Mouse (Mus musculus): ENCODE data around the gene Usp17lb.
"Not testable (repeated sequence)": the region's sequence is repeated elsewhere in the genome, so short reads cannot be mapped to it uniquely, and the experiment has no call there.

Gene Usp17lb

DNA sequence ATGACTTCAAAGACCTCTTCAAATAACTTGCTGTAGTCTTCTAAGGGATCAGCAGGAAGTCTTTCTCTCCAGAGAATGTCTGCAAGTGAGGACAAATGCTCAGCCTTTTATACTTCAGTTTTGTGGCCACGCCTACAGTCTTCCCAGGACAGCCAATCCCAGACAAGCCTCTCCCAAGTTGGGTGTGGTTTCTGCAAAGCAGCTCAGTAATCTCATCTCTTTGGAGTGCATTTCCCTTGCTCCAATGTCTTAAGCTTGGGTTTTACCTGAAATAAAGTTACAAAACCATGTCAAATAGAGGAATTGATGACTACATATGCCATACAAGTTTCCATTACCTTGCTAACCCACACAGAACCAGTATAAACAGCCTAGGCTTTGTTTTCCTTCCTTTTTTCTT is at the start of gene Usp17lb:
TSS of gene Usp17lb (minus strand) at position 101 of the 400 bp plus-strand sequence.
- no peak for DNase-seq

DNA sequence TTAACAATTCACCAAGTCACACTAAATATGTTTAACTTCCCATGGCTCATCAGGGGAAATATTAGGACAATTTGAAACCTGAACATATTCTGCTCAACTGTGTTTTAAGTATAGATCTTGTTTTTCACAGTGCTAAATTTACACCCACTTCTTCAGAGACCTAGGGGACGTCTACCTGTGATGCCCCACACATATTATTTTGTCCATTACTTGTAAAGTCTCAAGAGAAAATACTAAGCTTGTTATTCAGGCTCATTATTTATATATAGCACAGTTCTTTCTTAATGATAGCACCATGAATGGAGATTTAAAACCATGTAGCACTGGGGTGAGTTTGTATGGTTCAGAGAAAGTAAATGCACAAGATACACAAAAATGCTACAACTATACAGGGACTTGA is 35.3 kb upstream of the Usp17lb start, which contains the start of gene Olfr665:
TSS of gene Olfr665 (plus strand) at position 301 of the 400 bp plus-strand sequence.
- DNase-seq, result no peak

DNA sequence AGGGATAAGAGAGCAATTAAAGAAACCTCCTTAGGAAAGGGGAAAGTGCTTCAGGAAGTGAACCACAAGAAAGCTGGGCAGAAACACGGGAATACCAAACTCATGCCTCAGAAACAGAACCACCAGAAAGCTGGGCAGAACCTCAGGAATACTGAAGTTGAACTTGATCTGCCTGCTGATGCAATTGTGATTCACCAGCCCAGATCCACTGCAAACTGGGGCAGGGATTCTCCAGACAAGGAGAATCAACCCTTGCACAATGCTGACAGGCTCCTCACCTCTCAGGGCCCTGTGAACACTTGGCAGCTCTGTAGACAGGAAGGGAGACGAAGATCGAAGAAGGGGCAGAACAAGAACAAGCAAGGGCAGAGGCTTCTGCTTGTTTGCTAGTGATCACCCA is 19.0 kb upstream of the Usp17lb start:
- no peak for DNase-seq

DNA sequence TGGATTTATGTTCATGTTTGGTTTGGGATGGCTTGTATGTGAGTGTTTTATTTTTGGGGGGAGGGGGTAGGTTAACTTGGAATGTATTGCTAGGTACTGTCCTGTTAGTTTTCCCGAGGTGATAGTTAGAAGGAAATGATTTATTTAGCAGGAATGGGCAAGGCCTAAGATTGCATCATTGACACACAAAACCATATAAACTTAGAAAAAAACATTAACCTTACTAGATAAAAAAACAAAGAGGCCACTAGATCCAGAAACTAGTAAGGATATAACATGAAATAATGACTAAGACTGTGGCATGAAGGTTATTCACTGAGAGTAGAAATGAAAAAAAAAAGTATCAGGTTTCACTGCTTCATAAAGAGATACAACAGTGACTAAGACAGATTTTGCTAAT is 15.3 kb upstream of the Usp17lb start:
- DNase-seq, result no peak

GRCm38 (mm10) chr7:104856709-104857108 is 14.3 kb upstream of the Usp17lb start, which contains the start of gene Usp17la:
TSS of gene Usp17la (plus strand) at chr7:104857009.
- DNase-seq, result not testable (repeated sequence)

GRCm38 (mm10) chr7:104855248-104855750 is 12.9 kb upstream of the Usp17lb start:
- DNase-seq, result no peak

DNA sequence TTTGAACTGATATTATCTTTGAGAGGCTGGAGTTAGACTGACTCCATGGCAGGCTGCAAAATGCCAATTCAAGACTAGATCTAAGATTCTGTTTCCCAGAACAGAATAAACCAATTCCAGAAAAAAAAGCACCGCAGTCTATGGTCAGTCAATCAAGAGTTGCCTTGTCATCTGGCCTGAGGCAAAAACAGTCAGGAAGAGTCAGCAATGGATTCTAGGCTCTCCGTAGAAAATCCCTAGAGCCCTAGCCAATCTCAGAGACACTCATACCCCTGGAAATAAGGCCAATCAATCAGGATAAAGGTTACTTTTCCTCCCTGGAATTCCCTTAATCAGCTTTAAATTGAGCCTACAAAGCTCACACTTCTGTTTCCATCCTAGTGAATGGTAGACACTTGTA is 9.1 kb upstream of the Usp17lb start:
- DNase-seq, result not testable (repeated sequence)

DNA sequence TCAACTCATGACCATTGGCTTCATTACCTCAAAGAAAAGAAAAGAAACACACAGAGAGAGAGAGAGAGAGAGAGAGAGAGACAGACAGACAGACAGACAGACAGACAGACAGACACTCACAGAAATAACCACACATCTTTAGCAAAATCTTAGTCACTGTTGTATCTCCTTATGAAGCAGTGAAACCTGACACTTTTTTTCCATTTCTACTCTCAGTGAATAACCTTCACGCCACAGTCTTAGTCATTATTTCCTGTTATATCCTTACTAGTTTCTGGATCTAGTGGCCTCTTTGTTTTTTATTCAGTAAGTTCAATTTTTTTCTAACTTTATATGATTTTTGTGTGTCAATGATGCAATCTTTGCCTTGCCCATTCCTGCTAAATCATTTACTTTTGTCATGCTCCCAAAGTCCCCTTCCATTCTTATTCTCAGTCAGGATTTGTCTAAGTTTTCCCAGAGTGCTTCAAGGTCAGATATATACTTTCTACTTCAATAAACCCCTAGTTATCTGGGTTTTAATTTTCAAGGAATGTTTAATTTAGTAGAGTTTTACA is 1.4 kb upstream of the Usp17lb start:
- no peak for DNase-seq

DNA sequence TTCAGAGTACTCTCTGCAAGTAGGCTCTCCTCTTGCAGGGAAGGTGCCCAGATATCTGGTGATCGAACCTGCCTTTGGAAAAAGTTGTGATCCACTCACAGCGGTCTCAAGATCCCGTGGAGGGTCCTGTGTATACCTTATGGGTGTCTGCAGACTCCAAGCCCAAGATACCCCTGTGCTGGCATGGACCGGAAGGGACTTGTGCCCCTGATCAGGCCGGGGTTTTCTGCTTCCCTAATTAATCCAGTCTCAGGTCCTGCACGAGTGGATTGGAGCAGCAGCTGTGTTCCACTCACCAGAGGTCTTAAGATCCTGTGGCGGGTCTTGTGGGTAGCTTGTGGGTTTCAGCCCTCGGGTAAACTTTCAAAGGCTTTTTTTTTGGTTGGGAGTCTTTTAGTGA is 32.1 kb downstream of the Usp17lb start:
- DNase-seq, result not testable (repeated sequence)

DNA sequence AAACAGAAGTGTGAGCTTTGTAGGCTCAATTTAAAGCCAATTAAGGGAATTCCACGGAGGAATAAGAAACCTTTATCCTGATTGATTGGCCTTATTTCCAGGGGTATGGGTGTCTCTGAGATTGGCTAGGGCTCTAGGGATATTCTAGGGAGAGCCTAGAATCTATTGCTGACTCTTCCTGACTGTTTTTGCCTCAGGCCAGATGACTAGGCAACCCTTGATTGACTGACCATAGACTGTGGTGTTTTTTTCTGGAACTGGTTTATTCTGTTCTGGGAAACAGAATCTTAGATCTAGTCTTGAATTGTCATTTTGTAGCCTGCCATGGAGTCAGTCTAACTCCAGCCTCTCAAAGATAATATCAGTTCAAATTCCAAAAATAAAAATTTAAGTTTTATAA is 51.6 kb downstream of the Usp17lb start:
- DNase-seq, result no peak
